Mouse (Mus musculus): ENCODE data around the gene Rap1gds1.

Rap1gds1 gene

GRCm38 (mm10) chr3:139048701-139049622, 26.0 kb downstream of the Rap1gds1 start:
- DNase-seq (ENCODE audit: low spot score) = no peak

- DNase-seq (ENCODE audit: low spot score) = no peak
Measured at GRCm38 (mm10) chr3:139042433-139042854, 32.6 kb downstream of the Rap1gds1 start.

- no peak for DNase-seq (ENCODE audit: low spot score)
Measured at GRCm38 (mm10) chr3:139041921-139042320, 33.1 kb downstream of the Rap1gds1 start.

- no peak for DNase-seq (ENCODE audit: low spot score)
Measured at GRCm38 (mm10) chr3:139037030-139037429, 38.0 kb downstream of the Rap1gds1 start.

- DNase-seq (ENCODE audit: low spot score) = no peak
Measured at GRCm38 (mm10) chr3:139033179-139033578, 41.8 kb downstream of the Rap1gds1 start.

- no peak for DNase-seq (ENCODE audit: low spot score)
Measured at GRCm38 (mm10) chr3:139030644-139031227, 44.3 kb downstream of the Rap1gds1 start.

GRCm38 (mm10) chr3:139025077-139025476, 49.9 kb downstream of the Rap1gds1 start:
- DNase-seq (ENCODE audit: low spot score) = no peak

GRCm38 (mm10) chr3:139023585-139023984, 51.4 kb downstream of the Rap1gds1 start:
- no peak for DNase-seq (ENCODE audit: low spot score)

- DNase-seq (ENCODE audit: low spot score) = no peak
Measured at GRCm38 (mm10) chr3:139012352-139012751, 62.6 kb downstream of the Rap1gds1 start.

GRCm38 (mm10) chr3:139005669-139006068, 69.3 kb downstream of the Rap1gds1 start:
- no peak for DNase-seq (ENCODE audit: low spot score)

- DNase-seq (ENCODE audit: low spot score) = no peak
Measured at GRCm38 (mm10) chr3:139002774-139003173, 72.2 kb downstream of the Rap1gds1 start.

GRCm38 (mm10) chr3:139000071-139000867, 74.7 kb downstream of the Rap1gds1 start:
- no peak for DNase-seq (ENCODE audit: low spot score)

GRCm38 (mm10) chr3:138993473-138993872, 81.5 kb downstream of the Rap1gds1 start:
- DNase-seq (ENCODE audit: low spot score) = no peak

GRCm38 (mm10) chr3:138991367-138991766, 83.6 kb downstream of the Rap1gds1 start:
- DNase-seq (ENCODE audit: low spot score) = no peak

GRCm38 (mm10) chr3:138989141-138989540, 85.9 kb downstream of the Rap1gds1 start:
- no peak for DNase-seq (ENCODE audit: low spot score)

- peak; percentile 25 for DNase-seq (ENCODE audit: low spot score)
Measured at GRCm38 (mm10) chr3:138988004-138988403, 87.0 kb downstream of the Rap1gds1 start.

GRCm38 (mm10) chr3:138982249-138982648, 92.8 kb downstream of the Rap1gds1 start:
- DNase-seq (ENCODE audit: low spot score) = no peak

- no peak for DNase-seq (ENCODE audit: low spot score)
Measured at GRCm38 (mm10) chr3:138977413-138977812, 97.6 kb downstream of the Rap1gds1 start.

GRCm38 (mm10) chr3:138967627-138968026, 107.4 kb downstream of the Rap1gds1 start:
- DNase-seq (ENCODE audit: low spot score) = no peak

- no peak for DNase-seq (ENCODE audit: low spot score)
Measured at GRCm38 (mm10) chr3:138958527-138958926, 116.5 kb downstream of the Rap1gds1 start.

GRCm38 (mm10) chr3:138955220-138955619, 119.8 kb downstream of the Rap1gds1 start:
- DNase-seq (ENCODE audit: low spot score) = no peak

GRCm38 (mm10) chr3:138949081-138949480, 125.9 kb downstream of the Rap1gds1 start:
- no peak for DNase-seq (ENCODE audit: low spot score)

Data from layer of hippocampus, adult 9-10 months (tissue).